Mouse (Mus musculus) telencephalon, adult 2 months (tissue): ENCODE measurements around the gene Tex264.

Experiments
- DNase-seq: peaks from one replicate; pipeline ENCODE4 v3.0.0-alpha.2; 2011; ENCODE audit warnings: low read depth, low spot score

Gene Tex264

GRCm38 (mm10) chr9:106685249-106686101 lies at the start of gene Tex264:
TSS of gene Tex264 (minus strand) at chr9:106685927.
- peak; percentile 84 for DNase-seq

GRCm38 (mm10) chr9:106733690-106734089 lies 48.0 kb upstream of the Tex264 start:
- no peak for DNase-seq

- no peak for DNase-seq
Observed at GRCm38 (mm10) chr9:106729416-106729815, 43.7 kb upstream of the Tex264 start.

- DNase-seq = no peak
Observed at GRCm38 (mm10) chr9:106726891-106727290, 41.2 kb upstream of the Tex264 start.

- DNase-seq = no peak
Observed at GRCm38 (mm10) chr9:106725435-106725834, 39.7 kb upstream of the Tex264 start.

GRCm38 (mm10) chr9:106724864-106725263 lies 39.1 kb upstream of the Tex264 start:
- DNase-seq = no peak

GRCm38 (mm10) chr9:106716729-106717128 lies 31.0 kb upstream of the Tex264 start:
- peak; percentile 9 for DNase-seq

GRCm38 (mm10) chr9:106716232-106716631 lies 30.5 kb upstream of the Tex264 start:
- DNase-seq = no peak

- DNase-seq = no peak
Observed at GRCm38 (mm10) chr9:106712470-106712869, 26.7 kb upstream of the Tex264 start.

- no peak for DNase-seq
Observed at GRCm38 (mm10) chr9:106692973-106693481, 7.3 kb upstream of the Tex264 start.

- DNase-seq = no peak
Observed at GRCm38 (mm10) chr9:106688834-106689233, 3.1 kb upstream of the Tex264 start.

GRCm38 (mm10) chr9:106686983-106687650 lies 1.4 kb upstream of the Tex264 start:
- DNase-seq = peak; percentile 49

GRCm38 (mm10) chr9:106684918-106685248 lies 844 bp downstream of the Tex264 start:
- no peak for DNase-seq

- no peak for DNase-seq
Observed at GRCm38 (mm10) chr9:106684093-106684872, 1.4 kb downstream of the Tex264 start.

GRCm38 (mm10) chr9:106681026-106681425 lies 4.7 kb downstream of the Tex264 start:
- no peak for DNase-seq

GRCm38 (mm10) chr9:106678242-106678641 lies 7.5 kb downstream of the Tex264 start:
- DNase-seq = no peak

GRCm38 (mm10) chr9:106677702-106678101 lies 8.0 kb downstream of the Tex264 start:
- no peak for DNase-seq

- no peak for DNase-seq
Observed at GRCm38 (mm10) chr9:106676571-106676970, 9.2 kb downstream of the Tex264 start.

- peak; percentile 64 for DNase-seq
Observed at GRCm38 (mm10) chr9:106675965-106676364, 9.8 kb downstream of the Tex264 start.

GRCm38 (mm10) chr9:106675480-106675879 lies 10.2 kb downstream of the Tex264 start:
- peak; percentile 70 for DNase-seq

GRCm38 (mm10) chr9:106673860-106674259 lies 11.9 kb downstream of the Tex264 start:
- DNase-seq = no peak

GRCm38 (mm10) chr9:106664856-106665255 lies 20.9 kb downstream of the Tex264 start:
- no peak for DNase-seq
